Mouse (Mus musculus) G1E (cell line): ENCODE measurements around the gene Notum.

Experiments
- CTCF ChIP-seq: IDR thresholded peaks from 2 replicates; pipeline ENCODE4 v1.5.1; 2012; ENCODE audit warnings: low read depth, low read length, inconsistent platforms, mixed read lengths
- GATA1 ChIP-seq: IDR thresholded peaks from 2 replicates; pipeline ENCODE4 v1.6.1; 2012; ENCODE audit warnings: borderline replicate concordance, low read length, inconsistent platforms, mixed read lengths
- GATA2 ChIP-seq: IDR thresholded peaks from 2 replicates; pipeline ENCODE4 v1.6.1; 2012; ENCODE audit warnings: low read depth, low read length, inconsistent platforms, borderline replicate concordance
- POLR2AphosphoS5 ChIP-seq: IDR thresholded peaks from 2 replicates; pipeline ENCODE4 v1.6.1; 2012; ENCODE audit warnings: low read depth, low read length, inconsistent platforms; ENCODE audit not compliant: insufficient replicate concordance

DNA sequence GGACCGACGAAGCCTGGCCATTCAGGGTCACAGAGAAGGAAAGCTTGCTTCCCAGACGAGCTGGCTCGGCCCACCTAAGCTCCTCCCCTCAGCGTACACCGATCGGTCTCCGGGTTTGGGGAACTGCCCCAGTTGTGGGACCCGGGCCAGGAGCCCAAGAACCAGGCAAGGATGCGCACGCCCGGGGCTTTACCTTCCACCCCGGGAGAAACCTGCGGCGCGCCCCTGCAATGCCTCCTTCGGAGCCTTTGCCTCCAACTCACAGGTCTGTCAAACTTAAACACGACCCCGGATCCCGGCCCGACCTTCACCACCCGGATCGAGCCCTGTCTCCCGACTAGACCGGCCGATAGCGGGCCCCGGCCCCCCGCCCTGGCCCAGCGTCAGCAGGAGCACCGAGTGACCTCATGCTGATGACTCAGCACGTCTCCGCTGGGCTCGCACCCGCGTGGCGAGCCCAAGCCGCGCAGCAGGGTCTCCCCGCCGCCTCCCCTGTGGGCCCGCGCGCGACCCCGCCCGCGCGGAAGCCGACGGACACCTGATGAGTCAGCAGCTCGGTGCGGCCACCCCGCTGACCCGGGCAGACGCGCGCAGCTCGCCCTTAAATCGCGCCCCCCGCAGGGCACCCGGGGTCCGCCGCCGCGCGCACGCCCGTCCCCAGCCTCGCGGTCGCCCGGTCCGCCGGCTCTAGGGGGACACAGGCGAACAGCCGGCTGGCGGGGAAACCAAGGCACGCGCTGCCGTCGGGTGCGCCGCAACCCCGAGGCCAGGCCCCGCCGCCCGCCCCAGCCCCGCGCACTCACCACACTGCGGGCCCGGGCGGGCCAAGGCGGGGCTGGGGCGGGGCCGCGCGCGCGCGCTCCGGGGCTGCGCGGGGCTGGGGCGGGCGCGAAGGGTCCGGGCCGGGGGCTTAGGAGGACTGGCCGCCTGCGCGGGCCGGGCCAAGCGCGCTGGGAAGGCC is 28.1 kb downstream of the Notum start:
- no peak for TF ChIP-seq GATA1
- TF ChIP-seq CTCF = no peak
- no peak for TF ChIP-seq POLR2AphosphoS5
- no peak for TF ChIP-seq GATA2
